Mouse (Mus musculus): ENCODE measurements around the gene Dmxl2.

DNA sequence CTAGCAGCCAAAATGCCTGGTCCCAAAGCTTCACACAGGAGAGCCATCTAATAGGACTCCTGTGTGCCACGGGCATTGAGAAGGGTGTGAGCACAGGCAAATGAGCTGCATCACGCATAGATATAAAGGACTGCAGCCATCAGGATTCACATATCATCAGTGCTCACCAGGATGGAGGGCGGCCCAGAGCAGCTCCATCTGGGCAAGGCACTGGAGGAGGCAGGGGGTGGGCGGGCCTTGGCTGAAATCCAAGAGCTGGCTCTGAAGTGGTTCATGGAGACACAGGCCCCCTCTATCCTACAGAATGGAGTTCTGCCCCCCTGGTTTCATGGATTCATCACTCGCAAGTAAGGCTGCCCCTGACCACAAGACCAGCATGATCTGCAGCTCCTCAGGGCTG is 32.5 kb upstream of the Dmxl2 start:
- TF ChIP-seq CTCF (IDR thresholded peaks at IDR 0.05; ENCODE audit: control insufficient read depth, insufficient read depth, insufficient read length) (no peak), CEBPB (IDR thresholded peaks at IDR 0.05; ENCODE audit: low read depth) (no peak)
